Mouse (Mus musculus): Measurements from ENCODE around the gene 4930402H24Rik. TPM values are rescaled to one million over a fixed set of nuclear protein-coding genes. Genes with fewer than 3 reads are reported as not detected.
"Not testable (repeated sequence)": the region's sequence is repeated elsewhere in the genome, so short reads cannot be mapped to it uniquely, and the experiment has no call there.

Gene 4930402H24Rik
- polyA plus RNA-seq, 1 experiment from 2014 or later: 13.3 TPM

DNA sequence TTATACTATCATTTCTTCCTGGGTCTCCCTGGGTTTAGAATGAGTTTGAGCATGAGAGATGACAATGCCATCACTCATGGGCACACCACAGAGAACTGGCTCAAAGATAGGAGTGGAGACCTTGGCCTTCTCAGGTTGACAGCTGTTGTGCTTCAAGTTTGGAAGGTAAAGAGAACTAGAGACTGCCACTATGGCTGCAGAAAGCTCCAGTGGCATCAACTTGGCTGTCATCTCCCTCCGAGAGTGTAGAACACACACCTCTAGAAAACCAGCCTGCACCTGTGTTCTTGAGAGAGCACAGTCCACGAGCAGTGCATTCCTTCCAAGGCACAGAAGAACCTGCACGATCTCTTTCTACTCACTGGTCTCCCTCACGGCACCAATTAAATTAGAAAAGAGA lies 76.7 kb downstream of the 4930402H24Rik start:
- peaks cover 9% of the 10 kb centered on the region for H3K36me3 ChIP-seq
- H3K27me3 ChIP-seq (replicated peaks): no peaks in the 10 kb centered on the region
- no peak overlapping the region for H3K27ac ChIP-seq
- no peaks in the 10 kb centered on the region for H3K9me3 ChIP-seq (replicated peaks)
- no peak for ATAC-seq
- no peak overlapping the region for H3K4me2 ChIP-seq
- peaks cover 10% of the 10 kb centered on the region for H3K4me1 ChIP-seq
- 75% methylated on average over 4 of the region's 4 CpGs for WGBS (ENCODE audit: insufficient replicate concordance)
- H3K9ac ChIP-seq: no peak overlapping the region
- H3K4me3 ChIP-seq: no peak overlapping the region

DNA sequence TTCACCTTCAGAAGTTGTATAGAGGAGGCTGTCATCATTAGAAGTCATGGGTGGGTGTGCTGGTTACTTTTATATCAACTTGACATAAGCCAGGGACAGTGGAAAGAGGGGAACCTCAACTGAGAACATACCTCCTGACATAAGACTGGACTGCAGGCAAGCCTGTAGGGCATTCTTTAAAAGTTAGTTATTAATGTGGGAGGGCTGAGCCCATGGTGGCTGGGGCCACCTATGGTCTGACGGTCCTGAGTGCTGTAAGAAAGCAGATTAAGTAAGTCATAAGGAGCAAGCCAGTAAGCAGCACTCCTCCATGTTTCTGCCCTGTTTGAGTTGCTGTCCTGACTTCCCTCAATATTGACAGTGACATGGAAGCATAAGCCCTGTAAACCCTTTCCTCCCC lies 77.5 kb downstream of the 4930402H24Rik start:
- H3K4me3 ChIP-seq: no peak overlapping the region
- no peak overlapping the region for H3K9ac ChIP-seq
- no peak overlapping the region for H3K27ac ChIP-seq
- no peak overlapping the region for H3K4me2 ChIP-seq
- ATAC-seq: no peak
- peaks cover 17% of the 10 kb centered on the region for H3K4me1 ChIP-seq
- H3K36me3 ChIP-seq: peaks cover 9% of the 10 kb centered on the region
- WGBS (ENCODE audit: insufficient replicate concordance): 71% methylated on average over 1 of the region's 1 CpGs
- H3K9me3 ChIP-seq (replicated peaks): no peaks in the 10 kb centered on the region
- no peaks in the 10 kb centered on the region for H3K27me3 ChIP-seq (replicated peaks)

DNA sequence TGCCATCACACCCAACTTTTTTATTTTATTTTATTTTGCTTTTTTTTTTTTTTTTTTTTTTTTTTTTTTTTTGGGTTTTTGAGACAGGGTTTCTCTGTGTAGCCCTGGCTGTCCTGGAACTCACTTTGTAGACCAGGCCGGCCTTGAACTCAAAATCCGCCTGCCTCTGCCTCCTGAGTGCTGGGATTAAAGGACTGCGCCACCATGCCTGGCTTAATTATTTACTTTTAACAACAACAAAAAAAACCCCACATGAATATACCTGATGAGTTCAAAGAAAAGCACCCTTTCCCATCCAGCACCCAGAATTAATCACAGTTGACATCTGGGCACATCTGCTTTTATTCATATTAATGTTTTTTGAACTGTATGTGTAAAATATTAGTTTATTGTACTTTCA lies 78.1 kb downstream of the 4930402H24Rik start:
- H3K9ac ChIP-seq; H3K4me3 ChIP-seq; H3K27ac ChIP-seq; H3K4me2 ChIP-seq; ATAC-seq; H3K9me3 ChIP-seq (replicated peaks); H3K36me3 ChIP-seq; H3K27me3 ChIP-seq (replicated peaks): not testable (repeated sequence)
- peaks cover 19% of the 10 kb centered on the region for H3K4me1 ChIP-seq
- 82% methylated on average over 3 of the region's 3 CpGs for WGBS (ENCODE audit: insufficient replicate concordance)

DNA sequence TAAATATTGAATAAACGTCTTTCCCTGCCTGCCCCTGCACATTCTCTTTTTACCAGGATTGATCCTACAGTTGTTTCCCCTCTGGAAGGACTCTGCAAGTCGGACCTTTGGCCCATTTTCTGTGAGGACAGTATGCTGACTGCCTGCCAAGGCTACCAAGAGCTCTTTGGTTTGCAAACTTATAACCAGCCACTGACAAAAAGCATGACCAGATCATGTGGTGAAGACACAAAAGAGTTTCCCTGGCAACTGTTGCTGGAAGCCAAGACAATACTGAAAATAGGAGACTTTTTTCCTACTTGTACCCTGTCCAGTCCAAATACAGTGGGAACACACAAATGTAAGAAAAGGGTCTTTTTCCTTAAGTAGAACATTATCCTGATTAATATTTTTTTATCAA lies 78.8 kb downstream of the 4930402H24Rik start:
- peaks cover 16% of the 10 kb centered on the region for H3K4me1 ChIP-seq

DNA sequence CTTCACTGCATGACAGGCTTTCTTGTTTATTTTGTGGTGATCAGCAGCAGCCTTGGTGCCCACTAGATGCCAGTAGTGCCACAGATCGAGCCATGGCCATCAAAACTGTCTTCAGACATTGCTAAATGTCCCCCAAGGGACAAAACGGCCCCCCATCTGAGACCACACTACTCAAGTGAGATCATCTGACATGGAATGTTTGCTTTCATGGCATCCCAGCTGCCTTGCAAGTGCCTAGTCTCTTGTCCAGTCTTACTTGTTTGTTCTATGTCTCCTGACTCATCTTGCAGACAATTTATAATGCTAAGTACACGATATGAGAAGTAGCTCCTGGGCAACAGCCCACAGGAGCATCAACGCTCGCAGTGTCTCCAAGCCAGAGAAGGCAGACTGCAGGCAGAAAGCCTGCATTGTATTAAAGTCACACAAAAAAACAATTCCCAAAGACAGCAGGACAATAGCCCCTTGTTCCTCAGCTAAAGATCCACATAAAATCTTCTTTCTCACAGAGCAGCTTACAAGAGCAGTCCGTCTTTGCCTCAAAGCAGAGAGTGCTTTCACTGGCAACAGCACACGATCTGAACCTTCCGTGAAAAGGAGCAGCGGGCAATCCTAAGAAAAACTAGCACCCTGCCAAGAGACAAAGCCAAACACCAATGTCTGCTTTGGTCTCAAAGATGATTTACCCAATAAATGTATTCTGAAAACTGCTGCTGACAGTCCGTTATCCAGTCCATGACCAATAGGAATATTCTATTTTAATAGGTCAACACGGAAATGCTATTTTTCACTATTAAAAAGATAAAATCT lies 87.2 kb downstream of the 4930402H24Rik start:
- Histone ChIP-seq H3K36me3 (peaks cover 8% of the 10 kb centered on the region; the same call in 1 of the 2 replicates), H3K27ac (no peak overlapping the region), H3K4me3 (no peak overlapping the region), H3K4me1 (peaks cover 6% of the 10 kb centered on the region), H3K4me2 (no peak overlapping the region), H3K9me3 (replicated peaks) (no peaks in the 10 kb centered on the region), H3K27me3 (replicated peaks) (no peaks in the 10 kb centered on the region), H3K9ac (no peak overlapping the region)
- no peak for ATAC-seq
- 76% methylated on average over 11 of the region's 11 CpGs for WGBS (ENCODE audit: insufficient replicate concordance)

More for the DNA sequence above, 78.8 kb downstream of the 4930402H24Rik start:
- H3K27me3 ChIP-seq (replicated peaks): no peaks in the 10 kb centered on the region
- H3K27ac ChIP-seq: no peak overlapping the region
- no peak overlapping the region for H3K4me2 ChIP-seq
- H3K9me3 ChIP-seq (replicated peaks): no peaks in the 10 kb centered on the region
- H3K36me3 ChIP-seq: peaks cover 9% of the 10 kb centered on the region
- no peak overlapping the region for H3K4me3 ChIP-seq
- ATAC-seq: no peak
- 63% methylated on average over 2 of the region's 2 CpGs for WGBS (ENCODE audit: insufficient replicate concordance)
- no peak overlapping the region for H3K9ac ChIP-seq

DNA sequence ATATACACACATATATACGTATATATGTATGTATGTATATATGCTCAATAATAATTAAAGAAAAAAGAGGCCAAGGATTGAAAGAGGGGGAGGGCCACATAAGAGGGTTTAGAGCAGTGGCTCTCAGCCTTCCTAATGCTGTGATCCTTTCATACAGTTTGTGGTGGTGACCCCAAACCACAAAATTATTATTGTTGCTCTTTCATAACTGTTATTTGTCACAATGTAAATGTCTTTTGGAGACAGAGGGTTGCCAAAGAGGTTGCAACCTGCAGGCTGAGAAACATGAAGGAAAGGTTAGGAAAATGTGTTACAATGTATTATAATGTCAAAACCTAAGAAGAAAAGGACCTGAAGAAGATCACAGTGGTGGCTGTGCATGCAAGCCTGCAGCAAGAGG lies 88.3 kb downstream of the 4930402H24Rik start:
- Histone ChIP-seq H3K9ac (no peak overlapping the region), H3K4me2 (no peak overlapping the region), H3K36me3 (peaks cover 16% of the 10 kb centered on the region), H3K4me3 (no peak overlapping the region), H3K27me3 (replicated peaks) (no peaks in the 10 kb centered on the region), H3K4me1 (no peaks in the 10 kb centered on the region), H3K27ac (no peak overlapping the region), H3K9me3 (replicated peaks) (no peaks in the 10 kb centered on the region)
- no peak for ATAC-seq
- 79% methylated on average over 1 of the region's 1 CpGs for WGBS (ENCODE audit: insufficient replicate concordance)

DNA sequence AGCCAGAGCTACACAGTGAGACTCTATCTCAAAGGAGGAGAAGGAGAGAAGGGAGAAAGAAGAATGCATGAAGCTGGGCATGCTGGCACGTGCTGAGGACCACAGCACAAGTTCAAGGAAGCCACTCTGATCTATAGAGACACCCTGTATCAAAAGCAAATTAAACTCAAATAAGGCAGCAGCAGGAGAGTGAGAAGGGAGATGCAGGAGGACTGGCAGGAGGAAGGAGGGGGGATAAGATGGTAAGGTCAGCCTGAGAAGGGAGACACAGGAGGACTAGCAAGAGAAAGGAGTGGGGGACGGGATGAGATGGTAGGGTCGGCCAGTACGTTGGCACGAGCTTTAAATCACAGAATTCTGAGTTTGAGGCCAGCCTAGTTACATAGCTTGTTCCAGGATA lies 90.0 kb downstream of the 4930402H24Rik start:
- H3K4me3 ChIP-seq: no peak overlapping the region
- 80% methylated on average over 5 of the region's 5 CpGs for WGBS (ENCODE audit: insufficient replicate concordance)
- H3K4me2 ChIP-seq: no peak overlapping the region
- ATAC-seq: no peak
- H3K27ac ChIP-seq: no peak overlapping the region
- H3K4me1 ChIP-seq: no peaks in the 10 kb centered on the region
- H3K9me3 ChIP-seq (replicated peaks): no peaks in the 10 kb centered on the region
- peaks cover 30% of the 10 kb centered on the region for H3K36me3 ChIP-seq
- no peak overlapping the region for H3K9ac ChIP-seq
- no peaks in the 10 kb centered on the region for H3K27me3 ChIP-seq (replicated peaks)

DNA sequence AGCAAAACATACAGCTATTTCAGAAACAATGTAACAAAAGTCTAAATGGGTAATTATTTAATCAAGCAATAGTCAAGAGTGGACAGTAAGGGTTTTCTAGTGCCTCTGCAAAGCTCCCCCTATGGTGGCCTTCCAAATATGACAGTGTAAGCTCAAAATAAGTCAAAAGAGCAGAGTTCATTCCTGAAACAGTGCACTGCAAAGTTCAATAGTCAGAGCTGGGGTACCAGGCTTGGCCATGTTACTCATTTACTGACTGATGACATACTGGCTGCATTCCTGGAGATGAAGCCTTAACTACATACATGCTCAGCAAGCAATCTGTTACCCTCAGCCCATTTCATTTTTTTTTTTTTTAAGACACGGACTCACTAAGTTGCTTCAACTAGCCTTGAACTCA lies 91.7 kb downstream of the 4930402H24Rik start:
- Histone ChIP-seq H3K27me3 (replicated peaks) (no peaks in the 10 kb centered on the region), H3K27ac (no peak overlapping the region), H3K9ac (no peak overlapping the region), H3K4me3 (no peak overlapping the region), H3K36me3 (peaks cover 36% of the 10 kb centered on the region), H3K4me1 (no peaks in the 10 kb centered on the region), H3K4me2 (no peak overlapping the region), H3K9me3 (replicated peaks) (no peaks in the 10 kb centered on the region)
- ATAC-seq: peak; percentile 37; the same call in 1 of the 2 replicates
- WGBS (ENCODE audit: insufficient replicate concordance): 59% methylated on average over 1 of the region's 1 CpGs

DNA sequence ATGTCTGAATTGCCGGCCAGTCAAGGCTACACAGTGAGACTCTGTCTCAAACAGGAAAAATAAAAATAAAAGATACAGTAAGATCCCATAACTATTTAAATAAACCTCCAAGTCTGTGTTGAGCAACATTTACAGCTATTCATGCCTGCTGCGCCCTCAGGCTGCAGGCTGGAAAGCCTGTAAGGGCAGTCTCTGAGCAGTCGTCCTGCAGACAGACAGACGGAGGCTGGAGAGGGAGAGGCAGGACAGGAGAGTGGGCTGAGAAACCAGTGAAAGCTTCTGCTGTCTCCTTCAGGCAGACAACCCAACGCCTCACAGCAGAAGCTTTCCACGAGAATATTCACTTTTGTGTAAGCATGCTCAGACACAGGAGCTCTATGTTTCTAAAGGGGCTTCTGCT lies 92.5 kb downstream of the 4930402H24Rik start:
- Histone ChIP-seq H3K36me3 (peaks cover 42% of the 10 kb centered on the region), H3K4me2 (no peak overlapping the region), H3K27ac (0 out of 2 replicates have a peak overlapping the region, but pooled peaks have one; percentile 31), H3K9me3 (replicated peaks) (no peaks in the 10 kb centered on the region), H3K4me1 (no peaks in the 10 kb centered on the region), H3K27me3 (replicated peaks) (no peaks in the 10 kb centered on the region), H3K4me3 (no peak overlapping the region), H3K9ac (no peak overlapping the region)
- WGBS (ENCODE audit: insufficient replicate concordance): 76% methylated on average over 6 of the region's 6 CpGs
- ATAC-seq: no peak

DNA sequence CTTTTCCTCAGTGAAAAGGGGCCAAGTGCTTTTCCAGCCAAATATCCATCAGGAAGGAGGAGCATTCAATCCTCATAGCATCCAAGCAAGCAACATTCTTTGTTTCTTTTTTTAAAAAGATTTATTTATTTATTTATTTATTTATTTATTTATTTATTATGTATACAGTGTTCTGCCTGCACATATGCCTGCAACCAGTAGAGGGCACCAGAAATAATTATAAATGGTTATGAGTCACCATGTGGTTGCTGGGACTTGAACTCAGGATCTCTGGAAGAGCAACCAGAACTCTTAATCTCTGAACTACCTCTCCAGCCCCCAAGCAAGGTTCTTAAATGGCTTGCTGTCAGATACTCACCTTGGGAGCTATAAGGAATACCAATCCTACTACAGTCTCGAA lies 93.7 kb downstream of the 4930402H24Rik start:
- no peak for ATAC-seq
- H3K4me2 ChIP-seq: no peak overlapping the region
- H3K27ac ChIP-seq: no peak overlapping the region
- H3K4me3 ChIP-seq: no peak overlapping the region
- no peak overlapping the region for H3K9ac ChIP-seq
- no peaks in the 10 kb centered on the region for H3K4me1 ChIP-seq
- H3K36me3 ChIP-seq: peaks cover 51% of the 10 kb centered on the region
- H3K27me3 ChIP-seq (replicated peaks): no peaks in the 10 kb centered on the region
- 76% methylated on average over 1 of the region's 1 CpGs for WGBS (ENCODE audit: insufficient replicate concordance)
- H3K9me3 ChIP-seq (replicated peaks): no peaks in the 10 kb centered on the region

DNA sequence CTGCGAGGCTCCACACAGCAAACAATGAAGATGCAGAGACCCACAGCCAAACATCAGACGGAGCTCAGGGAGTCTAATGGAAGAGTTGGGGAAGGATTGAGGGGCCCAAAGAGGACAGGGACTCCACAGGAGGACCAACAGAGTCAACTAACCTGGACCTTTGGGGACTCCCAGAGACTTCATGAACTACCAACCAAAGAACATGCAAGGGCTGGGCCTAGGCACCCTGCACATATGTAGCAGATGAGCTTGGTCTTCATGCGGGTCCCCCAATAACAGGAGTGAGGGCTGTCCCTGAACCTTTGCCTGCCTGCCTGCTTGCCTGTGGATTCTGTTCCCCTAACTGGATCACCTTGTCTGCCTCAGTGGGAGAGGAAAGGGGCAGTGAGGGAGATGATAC lies 101.1 kb downstream of the 4930402H24Rik start:
- no peak overlapping the region for H3K27ac ChIP-seq
- H3K4me1 ChIP-seq: no peaks in the 10 kb centered on the region
- no peak overlapping the region for H3K4me2 ChIP-seq
- no peak overlapping the region for H3K9ac ChIP-seq
- H3K36me3 ChIP-seq: peaks cover 44% of the 10 kb centered on the region
- 83% methylated on average over 3 of the region's 3 CpGs for WGBS (ENCODE audit: insufficient replicate concordance)
- no peaks in the 10 kb centered on the region for H3K27me3 ChIP-seq (replicated peaks)
- no peaks in the 10 kb centered on the region for H3K9me3 ChIP-seq (replicated peaks)
- ATAC-seq: no peak
- H3K4me3 ChIP-seq: no peak overlapping the region

DNA sequence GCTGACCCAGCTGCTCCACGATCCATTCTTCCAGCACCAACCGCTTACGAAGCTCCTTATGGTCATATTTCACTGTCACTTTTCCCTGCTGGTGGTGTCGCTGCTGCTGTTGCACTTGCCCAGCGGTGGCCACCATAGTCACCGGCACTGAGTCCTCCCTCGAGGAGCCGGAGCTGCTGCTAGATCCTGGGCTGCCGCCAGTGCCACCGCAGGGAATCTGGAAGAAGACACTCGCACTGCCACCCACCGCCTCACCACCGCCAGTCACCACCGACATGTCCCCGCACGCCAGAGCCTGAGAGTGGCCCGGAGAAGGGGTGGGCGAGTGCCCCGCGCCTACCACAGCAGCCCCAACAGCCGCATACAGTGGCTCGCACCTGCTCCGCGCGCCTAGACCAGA lies 102.5 kb downstream of the 4930402H24Rik start:
- Histone ChIP-seq H3K4me3 (no peak overlapping the region), H3K4me2 (no peak overlapping the region), H3K27me3 (replicated peaks) (no peaks in the 10 kb centered on the region), H3K36me3 (peaks cover 31% of the 10 kb centered on the region), H3K9me3 (replicated peaks) (no peaks in the 10 kb centered on the region), H3K27ac (no peak overlapping the region), H3K4me1 (no peaks in the 10 kb centered on the region), H3K9ac (no peak overlapping the region)
- WGBS (ENCODE audit: insufficient replicate concordance): 77% methylated on average over 25 of the region's 25 CpGs
- no peak for ATAC-seq

DNA sequence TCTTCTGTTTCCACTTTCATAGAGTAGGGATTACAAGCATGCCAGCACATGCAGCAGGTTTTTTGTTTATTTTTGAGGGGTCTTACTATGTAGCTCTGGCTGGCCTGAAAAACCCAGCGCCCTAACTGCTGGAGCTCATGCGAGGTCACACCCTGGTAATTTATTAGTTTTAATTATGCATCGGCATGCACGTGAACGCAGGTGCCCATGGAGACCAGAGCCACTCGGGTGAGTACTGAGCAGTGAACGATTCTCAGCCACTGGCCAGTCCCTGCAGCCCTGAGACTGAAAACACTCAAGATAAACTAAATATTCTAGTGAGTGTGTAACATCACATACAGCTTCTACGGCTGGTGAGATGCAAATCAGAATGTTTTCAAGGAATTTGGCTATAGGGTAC lies 110.5 kb downstream of the 4930402H24Rik start:
- no peak overlapping the region for H3K4me2 ChIP-seq
- no peaks in the 10 kb centered on the region for H3K27me3 ChIP-seq (replicated peaks)
- H3K27ac ChIP-seq: no peak overlapping the region
- no peak overlapping the region for H3K4me3 ChIP-seq
- WGBS (ENCODE audit: insufficient replicate concordance): 84% methylated on average over 8 of the region's 8 CpGs
- no peak for ATAC-seq
- no peaks in the 10 kb centered on the region for H3K4me1 ChIP-seq
- peaks cover 18% of the 10 kb centered on the region for H3K36me3 ChIP-seq
- no peak overlapping the region for H3K9ac ChIP-seq
- H3K9me3 ChIP-seq (replicated peaks): no peaks in the 10 kb centered on the region
